Mouse (Mus musculus) heart, adult 8-10 months (tissue): ENCODE data around the gene Add1. TPM values are rescaled to one million over a fixed set of nuclear protein-coding genes. Genes with fewer than 3 reads are reported as not detected.

ENCODE experiments used
- DNase-seq: peaks from one replicate; pipeline ENCODE4 v3.0.0; 2022; ENCODE audit warnings: low spot score
- total RNA-seq, 4 experiments: library from RNA; stranded (reverse); gene quantifications; 2 replicates each; pipeline ENCODE4 v1.2.4; 2022

Add1 gene
- total RNA-seq, 4 experiments from 2014 or later = 124 to 154 (median 134) TPM

DNA sequence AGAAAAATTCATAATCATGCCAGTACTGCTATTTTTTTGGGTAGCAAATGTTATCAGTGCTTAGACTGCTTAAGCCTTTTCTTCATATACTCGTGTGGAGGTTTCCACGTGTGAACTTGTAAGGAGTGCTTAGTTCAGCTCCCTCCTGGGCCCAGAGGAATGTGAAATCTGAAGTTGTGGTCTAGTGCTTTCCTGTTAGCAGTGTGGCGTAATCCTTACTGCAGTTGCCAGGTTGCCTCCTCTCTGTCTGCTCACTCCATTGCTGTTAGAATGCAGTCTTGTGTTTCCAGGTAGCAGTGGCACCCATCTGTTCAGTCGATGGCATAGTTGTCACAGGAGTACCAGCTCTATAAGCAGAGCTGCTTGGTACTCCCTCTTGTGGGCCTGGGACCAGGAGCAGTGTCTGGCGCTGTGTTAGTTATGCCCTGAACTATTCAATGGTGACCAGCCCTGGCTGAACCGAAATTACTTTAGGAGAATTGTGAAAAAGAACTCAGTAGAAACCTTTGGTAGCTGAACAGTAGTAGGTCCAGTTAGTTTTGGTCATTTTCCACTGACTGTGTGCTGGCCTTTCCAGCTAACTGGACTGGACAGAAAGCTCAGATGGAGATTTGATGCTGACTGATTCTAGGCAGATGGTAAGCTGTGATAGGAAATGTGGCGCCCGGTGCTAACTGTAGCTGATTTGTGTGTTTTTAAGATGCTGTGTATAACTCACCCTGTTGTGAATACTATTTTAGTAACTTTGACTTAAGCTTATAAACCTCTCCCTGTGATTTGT, 33.8 kb downstream of the Add1 start:
- no peak for DNase-seq

DNA sequence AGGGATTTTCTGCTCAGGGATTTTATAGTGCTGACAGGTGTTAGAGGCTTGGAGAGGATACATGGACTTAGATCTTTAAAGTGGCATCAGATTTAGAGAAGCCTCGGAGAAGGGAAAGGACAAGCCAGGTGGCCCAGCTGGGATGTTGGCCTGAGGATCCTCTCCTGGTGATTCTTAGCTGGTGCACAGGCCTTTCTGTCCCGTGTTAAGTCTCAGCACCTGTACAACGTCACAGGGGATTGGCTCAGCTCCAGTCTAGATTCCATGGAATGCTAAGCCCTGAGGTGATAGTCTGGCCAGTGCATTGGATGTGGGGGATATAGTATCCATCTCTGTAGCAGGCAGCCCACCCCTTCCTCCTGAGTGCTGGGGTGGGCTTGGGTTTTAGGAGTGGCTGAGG, 34.8 kb downstream of the Add1 start:
- DNase-seq = no peak

DNA sequence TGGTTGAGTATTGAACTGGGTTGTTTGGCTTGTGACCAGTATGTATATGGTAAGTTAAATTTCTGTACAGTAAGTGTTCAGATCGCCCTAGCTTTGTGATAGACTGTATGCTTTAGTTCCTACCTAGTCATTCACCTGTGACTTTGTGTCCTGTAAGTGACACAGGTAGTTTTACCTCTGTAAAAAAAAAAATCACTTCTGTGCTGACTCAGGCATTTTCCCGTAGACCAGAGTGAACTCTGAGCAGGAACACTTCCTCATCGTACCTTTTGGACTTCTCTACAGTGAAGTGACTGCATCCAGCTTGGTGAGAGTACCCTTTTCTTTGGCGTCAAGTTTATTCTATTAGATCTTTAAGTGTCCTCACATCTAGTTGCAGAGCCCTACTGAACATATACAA, 36.5 kb downstream of the Add1 start:
- DNase-seq = no peak

DNA sequence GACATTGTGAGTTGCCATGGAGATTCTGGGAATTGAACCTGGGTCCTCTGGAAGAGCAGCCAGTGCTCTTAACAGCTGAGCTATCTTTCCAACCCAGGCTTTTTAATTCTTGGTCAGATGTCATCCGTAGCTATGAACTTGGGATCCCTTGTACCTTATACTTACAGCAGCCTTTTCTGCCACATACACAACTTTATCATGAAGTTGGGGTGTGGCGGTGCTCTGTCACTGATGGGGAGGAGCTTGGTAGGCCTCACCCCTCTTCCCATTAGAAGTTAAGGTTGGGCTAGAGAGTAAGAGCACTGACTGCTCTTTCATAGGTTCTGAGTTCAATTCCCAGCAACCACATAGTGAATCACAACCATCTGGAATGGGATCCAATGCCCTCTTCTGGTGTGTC, 59.5 kb downstream of the Add1 start:
- no peak for DNase-seq

DNA sequence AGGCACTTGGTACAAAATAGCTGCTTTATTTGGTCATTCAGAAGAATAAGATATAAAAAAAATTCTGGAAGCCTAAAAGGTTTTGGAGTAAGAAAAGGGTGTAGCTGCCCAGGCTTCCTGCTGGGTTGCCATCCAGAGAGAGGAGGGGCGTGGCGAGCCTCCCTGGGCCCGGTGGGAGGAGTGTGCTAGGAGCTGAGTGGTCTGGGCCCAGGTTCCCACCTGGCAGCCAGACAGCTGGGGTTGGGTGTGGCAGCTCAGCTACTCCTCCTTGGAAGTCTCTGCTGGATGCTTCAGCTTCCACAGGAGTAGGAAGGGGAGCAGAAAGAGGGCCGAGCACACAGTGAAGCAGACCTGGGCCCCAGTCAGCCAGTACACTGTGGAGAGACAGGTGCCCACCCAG, 60.2 kb downstream of the Add1 start:
- DNase-seq = no peak

DNA sequence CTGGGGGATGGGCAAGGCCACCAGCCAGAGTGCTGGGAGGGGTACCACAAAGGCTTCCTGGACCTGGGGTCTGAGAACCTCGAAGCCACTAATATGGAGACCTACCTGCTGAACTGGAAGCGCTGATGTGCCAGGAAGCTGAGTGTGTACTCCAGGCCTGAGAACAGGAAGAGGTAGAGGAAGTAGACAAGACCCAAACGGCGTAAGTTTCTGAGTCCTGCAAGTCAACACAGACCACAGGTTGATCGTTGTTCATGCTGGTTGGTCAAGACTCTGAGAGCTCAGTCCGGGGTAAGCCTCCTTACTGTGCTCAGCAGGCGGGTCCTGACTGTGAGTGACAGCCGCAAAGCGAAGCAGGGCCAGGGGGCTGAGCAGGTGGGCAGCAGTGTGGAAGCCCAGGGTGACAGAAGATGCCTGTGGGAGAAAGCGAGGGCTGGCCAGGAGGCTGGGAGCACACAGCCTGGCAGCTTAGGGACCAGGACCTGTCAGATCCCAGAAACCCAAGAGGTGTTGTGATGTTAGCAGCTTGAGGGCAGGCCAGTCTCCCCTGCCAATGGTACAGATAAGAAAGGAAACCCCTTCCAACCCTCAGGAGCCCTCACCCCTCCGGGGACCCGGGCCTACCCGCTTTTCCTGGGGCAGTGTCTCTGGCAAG, 61.4 kb downstream of the Add1 start:
- no peak for DNase-seq

DNA sequence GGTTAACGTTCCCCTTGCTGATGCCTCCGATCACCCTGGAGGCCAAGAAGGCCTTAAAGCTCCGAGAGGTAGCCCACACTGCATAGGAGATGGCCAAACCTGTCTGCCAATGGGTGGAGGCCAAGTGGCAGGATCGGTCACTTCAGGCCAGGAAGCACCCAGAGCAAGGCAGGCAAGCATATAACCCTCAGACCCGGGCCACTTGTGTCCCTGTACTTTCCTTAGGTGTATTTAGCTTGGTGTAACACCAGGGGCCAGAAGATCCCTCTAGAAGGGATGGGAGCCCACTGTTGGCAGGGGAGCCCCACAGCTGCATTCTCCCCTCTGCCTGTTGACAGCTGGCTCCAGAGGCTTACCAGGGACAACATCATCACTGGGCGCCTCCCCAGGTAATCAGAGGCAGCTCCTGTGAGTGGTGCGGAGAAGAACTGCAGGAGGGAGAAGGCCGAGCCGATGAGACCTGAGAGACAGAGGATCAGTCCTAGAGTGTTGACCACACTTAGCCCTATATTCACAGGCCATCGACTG, 62.3 kb downstream of the Add1 start:
- no peak for DNase-seq

DNA sequence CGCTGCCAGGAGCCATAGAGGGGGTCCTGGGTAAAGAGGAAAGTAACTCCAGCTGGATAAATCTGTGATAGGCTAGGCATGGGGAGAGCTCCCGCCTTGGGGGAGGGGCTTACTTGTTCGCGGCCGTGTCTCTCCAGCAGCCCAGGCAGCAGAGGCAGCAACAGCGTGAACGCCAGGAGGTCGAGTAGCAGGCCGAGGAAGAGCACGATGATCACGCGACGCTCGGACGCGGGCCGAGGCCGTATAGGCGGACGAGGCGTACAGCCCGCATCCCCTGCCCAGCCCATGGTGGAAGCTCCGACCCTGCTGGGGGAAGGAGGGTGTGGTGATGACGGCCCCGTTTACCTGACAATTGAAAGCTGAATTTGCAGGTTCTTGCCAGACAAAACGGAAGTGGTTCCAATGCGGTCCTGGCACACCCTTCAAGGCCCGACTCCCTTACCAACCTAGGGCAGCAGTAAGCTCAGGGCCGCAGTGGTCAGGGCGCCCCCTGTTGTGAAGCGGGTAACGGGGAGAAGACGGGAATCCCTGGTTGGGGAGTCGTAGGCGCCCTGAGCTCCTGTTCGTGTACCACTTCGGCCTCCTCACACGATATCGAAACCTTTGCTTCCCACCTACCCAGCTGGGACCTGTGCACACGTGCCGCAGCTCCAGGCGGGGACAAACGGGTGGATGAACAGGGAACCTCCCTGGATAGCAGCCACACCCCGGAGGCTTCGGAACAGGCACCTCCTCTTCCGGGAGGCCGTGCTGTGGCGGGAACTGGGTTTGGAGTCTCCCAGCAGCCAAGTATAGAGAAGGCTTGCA, 63.2 kb downstream of the Add1 start, which contains the start of gene Mfsd10:
Mfsd10 (minus strand) TSS at position 732 of the 807 bp plus-strand sequence.
- DNase-seq = peak; percentile 84

DNA sequence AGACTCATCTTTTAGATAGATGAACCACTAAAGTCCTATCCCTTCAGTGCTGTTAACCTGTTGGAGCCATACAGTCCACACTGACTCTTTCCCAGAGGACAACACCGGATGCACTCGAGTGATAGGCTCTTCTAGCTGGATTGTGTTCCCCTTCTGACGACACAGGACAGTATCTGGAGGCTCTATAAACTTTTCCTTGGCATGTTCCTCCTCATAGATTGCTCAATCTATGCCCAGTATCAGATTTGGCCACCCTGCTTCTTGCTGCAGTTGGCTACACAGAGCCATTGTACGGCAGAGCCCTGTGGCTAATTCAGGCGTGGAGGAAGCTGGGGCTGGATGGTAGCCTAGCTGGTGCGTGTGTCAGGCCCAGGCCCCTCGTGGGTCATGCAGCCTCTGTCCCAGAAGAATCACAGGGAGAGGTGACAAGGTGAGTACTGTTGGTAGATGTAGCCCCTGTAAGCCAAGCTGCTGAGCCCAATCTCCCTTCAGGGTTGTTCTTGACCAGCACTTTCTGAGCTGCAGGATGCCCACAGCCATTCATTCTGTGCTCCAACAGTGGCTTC, 64.2 kb downstream of the Add1 start:
- no peak for DNase-seq

DNA sequence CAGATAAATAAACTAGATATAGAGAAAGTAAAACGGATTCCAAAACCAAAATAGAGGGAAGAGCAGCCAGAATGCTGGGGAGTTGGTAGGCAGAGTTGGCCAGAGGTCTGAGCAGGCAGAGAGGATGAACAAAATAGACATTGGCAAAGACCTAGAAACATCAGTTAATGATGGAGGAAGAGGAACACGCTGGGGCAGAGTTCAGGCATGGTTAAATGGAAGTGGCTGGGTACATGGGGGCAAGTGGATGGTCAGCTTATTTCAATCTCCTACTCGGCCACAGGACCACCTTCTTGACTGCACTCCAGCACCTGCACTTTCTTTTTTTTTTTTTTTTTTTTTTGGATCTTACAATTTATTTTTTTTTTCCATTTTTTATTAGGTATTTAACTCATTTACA, 68.5 kb downstream of the Add1 start:
- DNase-seq = no peak

DNA sequence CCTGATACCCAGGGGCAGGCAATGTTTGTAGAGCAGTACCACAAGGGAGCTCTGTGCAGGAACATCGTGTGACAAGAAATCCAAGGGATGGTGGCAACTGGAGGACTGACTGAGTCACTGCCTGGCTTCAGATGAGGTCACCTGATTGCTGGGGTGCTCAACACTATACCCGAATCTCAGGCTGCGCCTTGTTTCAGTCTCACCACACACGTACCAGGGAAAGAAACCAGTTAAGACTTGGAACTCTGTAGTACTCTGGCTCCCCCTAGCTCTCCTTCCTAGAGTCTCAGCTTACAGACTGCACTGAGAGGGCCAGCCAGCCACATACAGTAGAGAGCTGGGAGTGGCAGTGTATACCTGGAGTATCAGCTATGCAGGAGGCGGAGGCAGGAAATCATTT, 69.5 kb downstream of the Add1 start:
- no peak for DNase-seq

DNA sequence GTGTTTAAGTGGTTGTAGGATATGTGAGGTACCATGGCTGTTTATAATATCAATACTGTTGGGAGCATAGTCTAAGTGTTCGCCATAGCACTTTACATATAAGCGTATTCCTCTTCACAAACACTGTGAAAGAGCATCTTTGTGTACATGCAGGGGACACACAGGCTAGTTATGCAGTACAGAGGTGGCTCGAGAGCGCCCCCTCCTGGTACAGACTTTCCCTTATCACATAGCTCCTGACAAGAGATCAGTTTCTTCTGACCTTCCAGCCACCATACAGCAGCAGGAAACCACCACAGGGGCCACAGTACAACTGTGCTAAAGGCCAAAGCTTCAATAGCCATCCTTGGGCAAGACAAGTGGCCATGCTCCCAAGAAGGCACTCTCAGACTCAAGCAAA, 74.1 kb downstream of the Add1 start:
- peak; percentile 60 for DNase-seq

DNA sequence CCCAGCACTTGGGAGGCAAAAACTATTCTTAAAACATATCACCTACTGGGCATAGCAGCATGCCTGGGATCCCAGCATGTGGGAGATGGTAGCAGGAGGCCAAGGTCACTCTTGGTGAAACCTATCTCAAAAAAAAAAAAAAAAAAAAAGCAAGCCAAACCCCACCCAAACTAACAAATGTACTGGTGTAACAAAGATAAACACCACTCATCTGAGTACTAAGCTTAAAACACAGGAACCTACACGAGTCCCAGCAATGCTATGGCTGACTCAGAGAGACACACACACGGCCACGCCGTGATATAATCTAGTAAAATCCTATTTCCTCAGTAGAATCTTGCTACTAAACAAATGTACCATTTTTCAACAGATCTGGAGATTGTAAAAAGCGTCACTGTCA, 79.5 kb downstream of the Add1 start:
- DNase-seq = no peak

DNA sequence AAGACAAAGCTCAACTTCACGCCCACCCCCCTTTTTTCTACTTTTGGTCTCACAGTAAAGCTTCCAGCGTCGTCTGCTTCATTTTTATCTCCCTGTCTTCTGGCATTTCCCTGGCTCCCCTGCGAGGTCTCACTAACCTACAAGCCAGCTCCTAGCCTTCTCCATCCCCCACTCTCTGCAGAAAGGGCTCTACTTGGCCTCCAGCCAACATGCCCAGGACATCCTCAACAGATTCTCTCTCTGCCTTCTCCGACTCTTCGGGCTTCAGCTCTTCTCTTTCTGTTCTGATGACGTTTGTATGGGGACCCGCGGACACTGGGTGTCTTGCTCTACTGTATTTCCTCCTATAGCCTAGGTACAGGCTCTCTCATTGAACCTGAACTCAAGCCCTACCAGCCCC, 81.4 kb downstream of the Add1 start:
- no peak for DNase-seq

DNA sequence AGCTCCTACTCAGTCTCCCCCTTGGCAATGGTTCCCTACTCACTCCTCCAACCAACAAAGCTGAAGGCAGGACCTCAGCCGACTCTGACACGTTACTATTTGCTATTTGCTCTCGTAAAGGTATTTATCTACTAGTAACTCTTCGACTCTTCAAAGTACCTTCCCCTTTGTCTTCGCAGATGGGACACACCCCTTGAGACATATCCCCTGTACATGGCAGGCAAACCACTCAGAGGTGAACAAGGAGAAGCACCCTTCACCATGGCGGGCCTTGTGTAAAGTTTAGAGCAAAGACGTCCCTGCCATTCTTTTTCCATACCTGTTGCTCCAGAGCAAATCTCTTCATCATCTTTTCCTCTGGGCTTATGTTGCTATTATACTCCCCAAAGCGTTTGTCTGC, 84.1 kb downstream of the Add1 start:
- no peak for DNase-seq

DNA sequence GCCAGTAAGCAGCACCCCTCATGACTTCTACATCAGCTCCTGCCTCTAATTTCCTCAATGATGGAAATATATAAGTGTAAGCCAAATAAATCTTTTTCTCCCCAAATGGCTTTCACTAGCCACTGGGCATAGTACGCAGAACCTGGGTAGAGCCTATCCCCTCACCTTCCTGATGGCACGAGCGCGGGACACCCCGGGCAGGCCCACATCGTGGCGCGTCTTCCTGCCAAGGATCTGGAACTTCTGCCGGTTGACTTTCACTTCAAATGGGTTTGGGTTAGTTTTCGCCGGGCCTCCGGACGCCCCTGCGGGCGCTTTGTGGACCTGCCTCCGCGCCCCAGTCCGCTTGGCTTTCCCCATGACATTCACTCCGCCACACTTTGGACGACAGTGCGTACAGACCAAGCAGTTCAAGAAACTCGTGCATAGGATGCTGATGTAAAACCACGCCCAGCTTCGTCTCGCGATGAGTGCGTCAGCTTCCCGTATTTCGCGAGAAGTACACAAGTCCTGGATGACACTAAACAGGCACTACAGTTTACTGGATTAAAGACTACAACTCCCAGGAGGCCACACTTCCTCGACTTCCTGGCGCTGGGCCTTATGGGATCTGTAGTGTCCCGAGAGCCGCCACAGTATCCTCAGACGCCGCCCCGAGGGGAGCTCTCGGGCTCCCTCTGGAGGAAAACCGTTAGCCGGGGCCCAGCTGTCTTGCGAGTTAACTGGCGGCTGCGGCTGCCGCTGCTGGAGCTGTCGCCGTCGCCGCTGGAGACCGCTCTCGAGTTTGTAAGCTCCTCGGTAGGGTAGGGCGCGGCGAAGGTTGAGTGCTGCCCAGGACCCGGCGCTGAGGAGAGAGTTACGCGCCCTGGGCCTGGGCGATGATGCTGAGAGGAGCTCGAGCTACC, 86.5 kb downstream of the Add1 start, which contains the start of the genes Nop14 and Grk4:
Nop14 (minus strand) TSS at position 463 of the 905 bp plus-strand sequence.
Grk4 (plus strand) TSS at position 694 of the 905 bp plus-strand sequence.
- DNase-seq = peak; percentile 100

DNA sequence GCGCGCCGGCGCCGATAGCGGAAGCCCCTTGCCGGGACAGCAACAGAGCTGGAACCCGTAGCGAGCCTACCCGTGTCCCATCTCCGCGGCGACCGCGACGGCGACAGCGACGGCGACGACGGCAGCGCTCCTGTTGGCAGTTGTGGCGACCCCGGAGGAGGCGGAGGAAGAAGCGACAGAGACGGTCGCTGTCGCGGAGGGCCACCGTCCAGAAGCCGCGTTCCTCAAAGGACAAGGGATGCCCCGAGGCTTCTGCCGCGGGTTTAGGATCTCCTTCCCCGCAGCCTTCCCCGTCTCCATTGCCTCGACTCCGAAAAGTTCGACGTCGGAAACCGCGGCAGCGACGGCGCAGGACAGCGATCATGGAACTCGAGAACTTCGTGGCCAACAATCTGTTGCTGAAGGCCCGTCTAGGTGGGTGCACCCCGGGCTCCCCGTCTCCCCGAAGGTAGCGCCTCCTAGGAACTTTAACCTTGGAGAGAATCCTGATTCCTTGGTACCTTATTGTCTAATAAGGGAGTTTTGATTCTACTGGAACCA, 87.2 kb downstream of the Add1 start:
- no peak for DNase-seq

DNA sequence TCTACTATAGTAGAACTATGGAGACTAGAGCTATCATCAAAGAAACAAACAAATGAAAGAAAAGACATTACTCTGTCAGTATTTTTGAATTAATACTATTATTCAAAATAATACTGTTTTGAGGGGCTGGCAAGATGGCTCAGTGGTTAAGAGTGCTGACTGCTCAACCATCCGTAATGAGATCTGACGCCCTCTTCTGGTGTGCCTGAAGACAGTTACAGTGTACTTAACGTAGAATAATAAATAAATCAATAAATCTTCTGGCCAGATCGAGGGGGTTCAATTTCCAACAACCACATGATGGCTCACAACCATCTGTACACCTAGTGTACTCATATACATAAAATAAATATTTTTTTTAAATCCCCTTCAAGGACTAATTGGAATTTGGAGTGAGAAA, 88.4 kb downstream of the Add1 start:
- DNase-seq = no peak

DNA sequence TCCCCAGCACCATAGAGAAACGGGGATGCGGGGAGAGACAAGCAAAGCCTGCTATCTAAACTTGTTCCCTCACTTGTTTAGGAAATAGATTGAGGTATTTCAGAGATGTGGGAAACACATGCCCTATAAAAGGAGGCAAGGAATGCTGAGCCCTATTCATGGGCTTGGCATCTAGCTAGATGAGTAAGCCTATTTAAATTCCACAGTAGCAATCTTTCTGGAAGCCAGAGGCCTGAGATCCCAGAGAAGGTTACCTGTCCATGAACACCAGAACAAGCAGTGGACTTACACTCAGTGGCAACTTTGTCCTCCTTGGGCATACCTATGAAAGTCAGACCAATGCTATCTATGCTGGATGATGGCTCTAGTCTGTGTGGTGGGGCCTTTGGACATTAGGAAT, 89.8 kb downstream of the Add1 start:
- DNase-seq = no peak

DNA sequence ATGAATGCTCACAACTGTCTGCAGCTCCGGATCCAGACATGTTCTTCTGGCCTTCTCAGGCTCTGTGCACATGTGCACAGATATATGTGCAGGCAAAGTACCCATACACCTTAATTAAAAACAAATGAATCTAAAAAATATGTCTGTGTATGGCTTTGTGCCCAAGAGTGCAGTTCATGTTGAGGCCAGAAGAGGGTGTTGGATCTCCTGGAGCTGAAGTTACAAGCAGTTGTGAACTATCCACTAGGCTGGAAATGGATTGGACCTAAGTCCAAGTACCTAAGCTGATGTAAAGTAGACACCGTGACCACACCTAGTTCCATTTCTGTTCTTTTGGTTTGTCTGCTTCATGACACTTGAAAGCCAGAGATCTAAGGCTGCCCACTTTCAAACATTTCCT, 96.0 kb downstream of the Add1 start:
- DNase-seq = no peak
